Mouse (Mus musculus) adrenal gland (tissue): Measurements from ENCODE around the gene Vil1.
"Not testable (repeated sequence)": the region's sequence is repeated elsewhere in the genome, so short reads cannot be mapped to it uniquely, and the experiment has no call there.

Experiments
- intact Hi-C: fragments of 180-260 bp; cut with DNase I; formaldehyde crosslinking; loops from one replicate; pipeline ENCODE4 v1.15.1; 2025

Gene Vil1

DNA sequence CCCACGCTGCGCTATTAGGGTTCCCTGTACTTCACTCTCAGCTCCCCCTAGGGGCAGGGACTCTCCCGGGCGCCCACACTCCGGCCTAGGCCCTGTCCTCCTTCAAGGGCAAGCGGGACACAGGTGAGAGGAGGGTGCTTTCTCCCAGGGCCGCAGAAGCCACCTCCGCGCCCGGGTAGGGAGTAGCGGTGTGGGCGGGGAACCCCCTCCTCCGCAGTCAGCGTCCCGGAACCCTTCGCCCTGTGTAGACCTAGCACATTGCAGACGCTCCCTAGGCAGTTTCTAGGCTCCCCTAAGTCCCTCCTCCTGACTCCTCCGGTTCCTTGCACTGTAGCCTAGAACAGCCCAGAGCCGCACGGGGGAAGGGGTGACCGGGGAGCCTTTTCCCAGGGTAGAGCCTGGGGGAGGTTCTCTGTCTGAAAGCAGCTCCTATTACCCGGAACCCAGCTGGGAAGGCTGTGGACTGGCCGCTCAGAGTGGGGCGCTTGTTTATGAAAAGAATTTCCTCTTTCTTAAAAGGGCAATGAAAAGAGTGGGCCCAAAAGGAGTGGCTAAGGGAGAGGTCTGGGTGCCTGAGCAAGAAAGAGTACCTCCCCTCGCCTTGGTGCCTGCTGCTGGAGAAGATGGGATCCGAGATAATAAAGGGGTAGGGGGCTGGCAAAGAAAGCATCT is 22.3 kb upstream of the Vil1 start:
- intact Hi-C loops, result no loop called here

DNA sequence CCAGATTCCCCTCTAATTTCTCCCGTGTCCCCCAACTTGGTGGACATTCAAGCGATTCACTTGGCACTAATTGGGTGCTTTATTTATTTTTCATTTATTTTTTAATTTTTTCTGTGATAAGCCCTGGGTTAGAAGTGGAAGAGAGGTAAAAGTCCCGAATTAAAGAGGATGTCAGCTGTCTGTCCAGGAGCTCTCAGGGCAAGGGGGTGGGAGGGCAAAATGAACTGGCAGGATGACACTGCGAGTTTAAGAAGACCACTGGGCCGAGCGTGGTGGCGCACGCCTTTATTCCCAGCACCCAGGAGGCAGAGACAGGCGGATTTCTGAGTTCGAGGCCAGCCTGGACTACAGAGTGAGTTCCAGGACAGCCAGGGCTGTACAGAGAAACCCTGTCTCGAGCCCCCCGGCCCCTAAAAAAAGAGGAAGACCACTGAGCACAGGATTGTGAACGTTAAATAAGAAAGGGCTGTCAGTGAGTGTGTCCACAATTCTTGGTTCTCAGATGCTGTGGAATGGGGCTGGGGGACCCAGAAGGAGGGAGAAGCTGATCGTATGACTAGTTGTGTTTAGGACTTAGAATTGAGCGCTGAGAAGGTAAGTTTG is 21.7 kb upstream of the Vil1 start:
- intact Hi-C loops, result no loop called here

DNA sequence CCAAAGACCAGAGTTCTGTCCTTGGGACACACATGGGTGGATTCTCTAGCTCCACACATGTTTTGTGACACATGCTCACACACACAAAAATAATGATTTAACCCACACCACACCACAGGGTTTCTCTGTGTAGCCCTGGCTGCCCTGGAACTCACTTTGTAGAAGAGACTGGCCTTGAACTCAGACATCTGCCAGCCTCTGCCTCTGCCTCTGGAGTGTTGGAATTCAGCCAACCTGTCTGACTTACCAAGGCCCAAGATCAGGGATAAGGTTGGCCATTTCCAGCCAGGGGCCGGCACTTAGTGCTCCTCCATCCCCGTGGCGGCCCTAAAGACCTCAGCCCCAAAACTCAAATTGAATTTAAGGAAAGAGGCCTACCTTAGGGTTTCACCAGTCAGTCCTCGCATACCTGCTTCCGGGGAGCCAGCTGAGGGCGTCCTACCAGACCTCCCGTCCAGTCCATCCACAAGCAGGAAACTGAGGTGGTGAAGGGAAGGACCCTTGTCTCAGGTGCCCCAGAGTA is 20.7 kb upstream of the Vil1 start:
- intact Hi-C loops, result no loop called here

DNA sequence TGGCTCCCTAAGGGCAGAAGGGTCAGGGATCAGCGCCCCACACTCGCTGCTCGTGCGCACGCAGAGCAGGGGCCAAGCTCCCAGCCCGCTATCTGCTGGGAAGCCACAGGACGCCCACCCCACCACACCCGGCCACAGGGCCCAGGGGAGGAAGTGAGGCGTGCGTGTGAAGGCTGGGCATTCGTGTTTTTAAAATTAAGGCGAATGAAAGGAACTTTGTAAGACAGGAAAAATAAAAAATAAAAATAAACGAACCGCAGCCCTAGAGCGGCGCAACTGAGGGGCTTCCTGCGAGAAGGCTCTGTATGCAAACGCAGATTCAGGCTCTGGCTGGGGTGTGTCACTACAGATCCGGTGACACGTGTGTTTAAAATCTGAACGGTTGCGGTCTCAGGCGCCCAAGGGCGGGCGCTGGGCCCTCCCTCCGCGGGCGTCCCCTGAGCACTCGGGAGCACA is 19.3 kb upstream of the Vil1 start:
- intact Hi-C loops, result no loop called here

DNA sequence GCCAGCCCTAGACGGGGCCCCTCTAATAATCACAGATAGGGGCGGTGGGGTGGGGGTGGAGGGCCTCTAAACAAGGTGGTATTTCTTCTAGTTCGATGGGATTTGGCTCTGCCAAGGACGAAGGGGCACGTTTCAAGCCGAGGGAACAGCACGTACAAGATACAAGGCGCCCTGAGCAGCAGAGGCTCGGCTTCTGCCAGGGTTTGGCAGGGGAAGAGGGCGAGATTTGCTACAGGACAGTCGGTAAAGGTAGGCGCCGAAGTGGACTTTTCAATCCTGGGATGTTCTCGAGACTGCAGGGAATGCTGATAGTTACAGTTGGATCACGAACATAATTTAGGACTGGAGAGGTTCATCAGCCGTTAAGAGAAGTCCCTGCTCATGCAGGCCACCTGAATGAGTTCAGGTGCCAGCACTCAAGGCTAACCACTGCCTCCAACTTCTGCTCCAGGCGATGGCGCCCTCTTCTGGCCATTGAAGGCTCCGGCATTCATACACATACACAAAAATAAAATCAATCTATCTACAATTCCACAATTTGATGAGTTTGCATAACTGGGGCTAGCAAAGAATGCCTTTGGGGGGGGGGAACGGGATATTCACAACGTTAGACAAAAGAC is 18.8 kb upstream of the Vil1 start:
- intact Hi-C loops, result no loop called here

DNA sequence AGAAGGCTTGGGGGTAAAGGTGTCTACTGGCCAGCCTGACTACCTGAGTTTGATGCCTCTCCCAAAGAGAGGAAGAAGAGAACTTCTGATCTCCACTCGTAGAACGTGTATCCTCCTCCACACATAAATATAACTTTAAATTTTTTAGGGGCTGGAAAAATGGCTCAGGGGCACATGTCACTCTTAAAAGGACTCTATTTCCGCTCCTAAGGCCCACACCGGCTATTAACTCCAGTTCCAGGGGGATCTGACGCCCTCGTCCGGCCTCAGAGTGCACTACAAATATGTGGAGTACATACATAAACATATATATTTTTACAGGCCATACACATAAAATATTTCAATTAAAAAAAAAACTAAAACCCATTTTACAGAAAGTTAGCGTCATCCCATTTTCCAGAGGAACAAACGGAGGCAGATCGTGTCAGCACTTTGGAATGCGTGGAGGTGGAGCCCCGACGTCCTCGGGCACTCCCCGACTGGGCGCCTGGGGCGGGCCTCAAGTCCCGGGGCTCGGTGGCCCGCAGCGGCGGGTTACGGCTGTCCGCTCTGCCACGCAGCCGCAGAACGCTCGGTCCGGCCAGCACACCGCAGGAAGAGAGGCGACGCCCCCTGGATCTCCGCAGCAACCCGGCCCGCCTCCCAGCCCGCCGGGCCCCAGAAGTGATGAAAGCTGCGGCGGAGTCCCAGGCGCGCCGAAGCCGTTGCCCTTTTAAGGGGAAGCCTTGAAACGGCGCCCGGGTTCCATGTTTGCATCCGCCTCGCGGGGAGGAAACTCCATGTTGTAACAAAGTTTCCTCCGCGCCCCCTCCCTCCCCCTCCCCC is 18.0 kb upstream of the Vil1 start, which contains the start of gene Ctdsp1:
TSS of gene Ctdsp1 (plus strand) at position 586 of the 825 bp plus-strand sequence.
- intact Hi-C loops, result no loop called here

DNA sequence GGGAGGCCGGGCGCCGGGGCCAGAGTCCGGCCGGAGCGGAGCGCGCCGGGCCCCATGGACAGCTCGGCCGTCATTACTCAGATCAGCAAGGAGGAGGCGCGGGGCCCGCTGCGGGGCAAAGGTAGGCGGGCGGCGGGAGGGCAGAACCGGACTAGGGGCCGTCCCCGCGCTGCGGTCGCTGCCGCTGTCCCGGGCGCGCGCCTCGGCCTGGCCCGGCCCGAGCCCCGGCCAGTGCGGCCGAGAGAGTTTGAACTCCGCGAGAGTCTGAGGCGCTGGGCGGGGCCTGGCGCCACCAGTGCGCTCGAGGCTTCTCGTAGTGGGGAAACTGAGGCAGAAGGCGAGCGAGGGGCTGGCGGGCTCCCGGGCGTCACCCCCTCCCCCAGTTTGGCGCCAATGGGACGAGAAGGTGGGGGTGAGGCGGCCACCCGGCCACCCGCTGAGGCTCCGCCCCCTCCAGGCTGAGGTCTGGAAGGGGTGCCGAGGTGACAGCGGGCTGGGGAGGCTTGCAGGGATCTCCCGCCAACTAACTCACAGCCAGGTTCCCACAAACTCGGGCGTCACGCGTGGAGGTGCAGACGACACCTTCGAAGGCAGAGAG is 17.2 kb upstream of the Vil1 start:
- intact Hi-C loops, result no loop called here

DNA sequence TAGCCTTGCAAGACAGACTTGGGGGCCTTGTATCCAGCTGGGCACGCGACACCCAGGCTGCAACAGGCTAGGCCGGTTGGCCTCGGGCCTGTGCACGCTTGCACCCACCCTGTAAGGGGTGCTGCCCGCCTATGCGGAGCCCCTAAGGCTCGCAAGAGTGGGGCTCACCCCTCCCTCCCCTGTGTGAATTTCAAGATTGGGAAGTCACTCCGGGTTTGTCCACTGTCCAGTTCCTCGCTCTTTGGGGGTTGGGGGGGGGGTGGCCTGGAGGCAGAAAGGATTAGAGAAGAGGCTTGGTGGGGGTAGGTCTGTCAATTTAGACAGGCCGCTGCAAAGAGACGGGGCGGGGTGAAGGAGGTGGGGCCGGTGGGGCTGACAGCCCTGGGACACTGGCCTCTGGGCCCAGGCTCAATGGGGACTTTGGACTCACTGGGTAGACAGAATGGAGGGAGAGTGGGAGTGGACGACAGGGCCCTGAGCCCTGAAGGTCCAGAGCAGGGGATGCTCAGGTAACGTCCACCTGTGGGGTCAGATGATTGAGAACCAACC is 16.7 kb upstream of the Vil1 start:
- intact Hi-C loops, result no loop called here

DNA sequence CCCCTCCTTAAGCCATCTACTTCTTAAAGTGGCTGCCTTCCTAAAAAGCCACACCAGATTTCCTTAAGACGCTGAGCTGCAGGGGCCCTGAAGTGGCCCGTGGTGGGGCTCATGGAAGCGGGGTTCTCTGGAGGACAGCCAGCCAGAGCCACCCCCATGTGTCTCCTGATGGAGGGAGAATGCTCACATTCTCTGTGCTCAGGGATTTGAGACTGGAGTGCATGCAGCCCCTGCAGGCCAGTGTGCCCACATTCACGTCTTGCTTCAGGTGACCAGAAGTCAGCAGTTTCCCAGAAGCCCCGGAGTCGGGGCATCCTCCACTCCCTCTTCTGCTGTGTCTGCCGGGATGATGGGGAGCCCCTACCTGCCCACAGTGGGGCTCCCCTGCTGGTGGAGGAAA is 16.2 kb upstream of the Vil1 start:
- intact Hi-C loops, result no loop called here

DNA sequence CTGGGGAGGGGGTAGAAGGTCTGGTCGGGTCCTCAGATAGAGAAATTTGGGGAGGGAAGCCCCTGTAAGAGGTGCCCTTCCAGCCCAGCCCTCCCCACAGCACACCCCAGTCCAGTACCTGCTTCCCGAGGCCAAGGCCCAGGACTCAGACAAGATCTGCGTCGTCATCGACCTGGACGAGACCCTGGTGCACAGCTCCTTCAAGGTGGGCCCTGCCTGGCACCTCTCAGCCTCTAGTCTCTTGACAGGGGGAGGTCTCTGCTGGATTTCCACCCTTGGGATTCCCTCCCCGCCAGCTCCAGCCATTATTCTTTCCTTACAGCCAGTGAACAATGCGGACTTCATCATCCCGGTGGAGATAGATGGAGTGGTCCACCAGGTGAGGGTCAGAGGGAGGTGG is 15.5 kb upstream of the Vil1 start:
- intact Hi-C loops, result no loop called here

DNA sequence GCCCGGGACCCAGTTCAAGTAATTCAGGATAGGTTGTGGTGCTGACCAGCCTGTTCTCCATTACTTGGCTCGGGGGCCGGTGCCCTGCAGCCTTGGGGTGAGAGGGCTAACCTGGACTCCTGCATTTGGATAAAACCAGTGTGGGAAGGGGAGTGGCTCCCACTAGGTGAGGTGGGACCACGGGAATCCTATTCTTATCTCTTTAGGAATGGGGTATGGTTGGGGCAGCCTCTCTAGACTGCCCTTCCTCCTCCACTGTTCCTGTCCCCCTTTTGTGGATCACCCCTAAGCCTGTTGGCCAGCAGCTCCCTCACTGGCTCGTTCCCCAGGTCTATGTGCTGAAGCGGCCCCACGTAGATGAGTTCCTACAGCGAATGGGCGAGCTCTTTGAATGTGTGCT is 14.9 kb upstream of the Vil1 start:
- intact Hi-C loops, result no loop called here

DNA sequence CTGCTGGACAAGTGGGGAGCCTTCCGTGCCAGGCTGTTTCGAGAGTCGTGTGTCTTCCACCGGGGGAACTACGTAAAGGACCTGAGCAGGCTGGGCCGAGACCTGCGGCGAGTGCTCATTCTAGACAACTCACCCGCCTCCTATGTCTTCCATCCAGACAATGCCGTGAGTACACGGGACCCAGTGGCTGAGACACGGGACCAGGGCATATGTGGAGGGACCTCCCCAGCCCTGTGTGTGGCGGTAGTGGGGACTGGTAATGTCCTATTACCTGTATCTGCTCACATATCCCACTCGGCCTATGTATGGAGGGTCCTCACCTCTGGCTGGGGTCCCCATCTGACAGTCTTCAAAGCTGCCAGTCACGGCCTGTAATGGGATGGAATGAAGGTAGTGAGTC is 14.3 kb upstream of the Vil1 start:
- intact Hi-C loops, result no loop called here

DNA sequence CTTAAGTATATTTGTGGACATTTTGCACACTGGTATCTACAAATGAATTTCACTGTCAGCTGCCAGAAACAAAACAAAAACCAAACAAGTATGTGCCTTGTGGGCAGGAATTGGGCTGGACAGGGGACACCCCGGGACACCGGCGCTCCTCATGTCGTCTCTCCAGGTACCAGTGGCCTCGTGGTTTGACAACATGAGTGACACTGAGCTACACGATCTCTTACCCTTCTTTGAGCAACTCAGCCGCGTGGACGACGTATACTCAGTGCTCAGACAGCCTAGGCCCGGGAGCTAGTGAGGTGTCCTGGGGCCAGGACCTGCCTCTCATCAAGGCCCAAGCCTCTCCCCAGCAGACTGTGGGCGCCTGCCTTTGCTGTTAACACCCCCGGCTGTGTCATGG is 13.9 kb upstream of the Vil1 start:
- intact Hi-C loops, result no loop called here

DNA sequence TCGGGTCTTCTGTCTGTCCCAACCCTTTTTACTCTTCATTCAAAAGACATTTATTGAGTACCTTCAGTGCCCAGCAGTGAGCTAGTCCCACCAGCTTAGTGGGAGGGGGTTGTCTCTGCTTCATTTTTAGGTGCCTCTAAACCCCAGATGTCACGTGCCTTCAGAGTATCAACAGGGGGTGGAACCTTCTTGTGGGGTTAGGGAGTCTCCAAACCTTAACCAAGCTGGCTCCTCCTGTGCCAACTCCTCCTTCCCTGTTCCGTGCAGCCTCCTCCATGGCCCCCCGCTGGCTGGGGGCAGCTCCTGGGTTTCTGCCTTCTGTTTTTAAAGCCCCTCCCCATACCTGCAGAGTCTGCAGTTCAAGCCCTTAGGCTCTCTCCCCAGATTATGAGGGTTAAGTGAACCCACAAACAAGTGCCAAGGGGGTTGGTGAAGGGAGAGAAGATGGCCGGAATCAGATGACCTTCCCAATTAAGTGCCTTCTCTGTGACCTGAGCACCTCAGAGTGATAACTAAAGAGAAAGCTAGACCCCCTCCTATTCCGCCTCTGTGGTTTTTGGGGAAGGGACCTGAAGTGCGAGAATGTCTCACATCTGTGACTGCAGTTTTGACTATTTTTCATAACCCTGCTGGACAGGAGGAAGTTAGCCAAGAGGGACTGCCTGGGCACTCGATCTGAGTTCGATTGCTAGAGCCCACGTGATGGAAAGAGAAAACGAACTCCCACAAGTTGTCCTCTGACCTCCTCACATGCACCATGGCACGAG is 12.5 kb upstream of the Vil1 start:
- intact Hi-C loops, result not testable (repeated sequence)

DNA sequence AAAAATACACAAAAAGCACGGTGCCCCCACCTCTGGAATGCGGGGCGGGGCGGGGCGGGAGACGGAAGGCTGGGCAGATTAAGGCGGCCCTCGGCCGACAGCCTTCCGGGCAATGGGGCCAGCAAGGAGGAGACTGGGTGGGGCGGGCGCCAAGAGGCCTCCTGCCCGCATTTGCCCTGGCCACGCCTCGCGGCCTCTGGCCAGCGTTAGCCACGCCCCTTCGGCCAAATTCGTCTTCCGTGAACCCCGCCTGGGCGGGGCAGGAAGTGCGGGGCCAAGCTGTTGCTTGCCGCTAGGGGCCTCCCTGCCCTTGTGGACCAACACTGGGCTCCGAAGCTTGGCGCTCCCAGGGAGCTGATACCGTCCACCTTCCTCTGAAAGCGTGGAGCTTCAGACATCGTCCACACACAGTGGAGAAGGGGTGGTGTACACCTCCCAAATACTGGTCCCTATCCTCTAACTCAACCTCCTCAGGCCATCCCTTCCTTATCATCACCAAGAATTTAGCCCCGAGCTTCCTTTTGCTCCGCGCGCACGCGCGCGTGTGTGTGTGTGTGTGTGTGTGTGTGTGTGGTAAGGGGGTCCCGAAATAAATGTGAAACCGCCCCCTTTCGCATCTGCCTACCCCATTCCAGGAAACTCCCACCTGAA is 11.8 kb upstream of the Vil1 start:
- intact Hi-C loops, result no loop called here

DNA sequence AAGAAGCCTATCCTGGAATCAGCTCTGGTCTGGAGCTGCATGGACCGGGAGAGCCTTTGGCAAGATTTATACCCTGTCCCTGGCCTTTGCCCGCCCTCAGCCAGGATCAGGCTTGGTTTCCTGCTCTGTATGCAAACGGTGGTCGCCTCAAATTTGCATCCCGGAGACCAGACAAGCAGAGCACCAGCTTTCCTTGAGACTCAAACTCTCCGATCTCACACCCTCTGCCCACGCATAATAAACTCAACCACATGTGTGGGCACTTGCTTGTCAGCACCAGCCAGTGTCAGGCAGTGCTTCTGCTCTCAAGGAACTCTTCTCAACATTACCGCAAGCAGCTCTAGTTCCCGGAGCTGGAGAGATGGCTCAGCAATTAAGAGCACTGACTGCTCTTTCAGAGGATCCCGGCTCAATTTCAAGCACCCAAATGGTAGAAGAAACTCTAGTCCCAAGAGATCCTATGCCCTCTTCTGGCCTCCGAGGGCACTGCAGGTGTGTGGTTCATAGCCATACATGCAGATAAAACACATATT is 11.2 kb upstream of the Vil1 start:
- intact Hi-C loops, result no loop called here

DNA sequence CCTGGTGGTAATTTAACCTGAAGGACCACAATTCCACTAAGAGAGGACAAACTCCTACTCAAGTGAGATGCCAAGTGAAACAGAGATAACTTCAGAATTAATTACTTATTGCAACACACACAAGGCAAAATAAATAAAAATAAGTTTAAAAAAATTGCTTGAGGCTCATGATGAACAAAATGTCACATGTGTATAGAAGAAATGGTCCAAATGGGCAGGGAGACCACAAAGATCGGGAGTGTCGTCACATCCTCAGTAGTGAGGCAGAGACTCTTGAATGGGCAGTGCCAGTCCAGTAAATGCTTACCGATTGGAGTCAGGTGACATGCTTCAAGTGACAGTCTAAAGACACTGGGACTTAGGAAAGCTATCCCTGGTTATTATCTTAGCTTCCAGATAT is 8.6 kb upstream of the Vil1 start:
- intact Hi-C loops, result loop anchor here (5.0 kb wide), 1 partner anchor 47 kb away; no protein-coding TSS in a partner anchor

DNA sequence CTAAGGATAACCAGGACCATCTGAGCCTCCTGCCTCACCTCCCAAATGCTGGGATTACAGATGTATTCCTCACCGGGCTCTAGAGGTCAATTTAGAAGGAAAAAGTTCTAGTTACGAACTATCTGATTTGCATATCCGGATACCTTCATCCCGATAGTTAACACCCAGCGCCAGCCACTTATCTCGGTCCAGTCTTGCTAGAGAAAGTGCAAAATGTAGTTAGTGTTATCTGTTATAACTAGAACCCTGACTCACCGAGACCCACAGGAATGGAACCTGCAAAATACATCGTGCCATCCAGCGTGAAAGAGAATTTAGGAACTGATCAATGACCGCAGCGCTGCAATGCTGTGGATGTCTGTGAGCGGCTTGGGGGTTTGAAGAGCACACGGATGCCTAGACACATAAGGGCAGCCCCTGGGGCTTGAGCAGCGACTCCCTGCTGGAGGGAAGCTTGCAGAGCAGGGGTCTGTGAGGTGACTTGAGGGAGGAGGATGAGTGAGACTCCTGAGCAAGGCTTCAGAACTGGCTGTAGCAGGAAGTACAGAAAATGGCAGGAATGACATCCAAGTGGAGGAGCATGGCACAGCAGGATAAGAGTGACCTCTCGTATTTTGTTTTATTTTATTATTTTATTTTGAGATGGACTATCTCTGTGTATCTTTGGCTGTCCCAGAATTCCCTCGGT is 8.0 kb upstream of the Vil1 start:
- intact Hi-C loops, result loop anchor here (5.0 kb wide), 1 partner anchor 46 kb away; no protein-coding TSS in a partner anchor

DNA sequence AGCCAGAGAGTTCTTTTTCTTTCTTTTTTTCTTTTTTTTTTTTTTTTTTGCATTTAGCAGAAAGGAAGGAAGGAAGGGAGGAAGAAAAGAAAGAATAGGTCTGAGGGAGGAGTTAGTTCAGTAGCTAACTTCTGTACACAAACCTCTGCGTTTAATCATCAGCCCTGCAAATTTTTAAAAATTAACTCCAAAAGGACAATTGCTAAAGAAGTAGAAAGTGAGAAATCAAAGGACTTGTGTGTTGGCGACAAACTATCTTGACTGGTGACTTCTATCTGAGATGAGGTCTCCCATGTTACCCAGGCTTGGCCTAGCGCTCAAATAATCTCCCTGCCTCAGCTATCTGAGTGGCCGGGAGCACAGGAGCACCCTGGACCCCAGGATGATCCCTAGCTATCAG is 5.0 kb upstream of the Vil1 start:
- intact Hi-C loops, result loop anchor here (5.0 kb wide), 1 partner anchor 43 kb away; no protein-coding TSS in a partner anchor
